Mouse (Mus musculus) layer of hippocampus, postnatal 10 days (tissue): ENCODE data around the gene 1600015I10Rik. TPM values are rescaled to one million over a fixed set of nuclear protein-coding genes. Genes with fewer than 3 reads are reported as not detected.
"Not testable (repeated sequence)": the region's sequence is repeated elsewhere in the genome, so short reads cannot be mapped to it uniquely, and the experiment has no call there.

Experiments used
- DNase-seq, 2 experiments: peaks; one replicate each; pipeline ENCODE4 v3.0.0; 2021; ENCODE audit warnings: low spot score in 2 of 2
- long read RNA-seq: library from polyadenylated mRNA; stranded (forward); transcript quantifications from one replicate; pipeline ENCODE4 v2.0.0, GENCODE M21; 2023
- total RNA-seq, 2 experiments: library from RNA; stranded (reverse); gene quantifications; 2 replicates each; pipeline ENCODE4 v1.2.3; 2021

The 1600015I10Rik gene
- not detected for total RNA-seq
- long read RNA-seq: 0 reads

DNA sequence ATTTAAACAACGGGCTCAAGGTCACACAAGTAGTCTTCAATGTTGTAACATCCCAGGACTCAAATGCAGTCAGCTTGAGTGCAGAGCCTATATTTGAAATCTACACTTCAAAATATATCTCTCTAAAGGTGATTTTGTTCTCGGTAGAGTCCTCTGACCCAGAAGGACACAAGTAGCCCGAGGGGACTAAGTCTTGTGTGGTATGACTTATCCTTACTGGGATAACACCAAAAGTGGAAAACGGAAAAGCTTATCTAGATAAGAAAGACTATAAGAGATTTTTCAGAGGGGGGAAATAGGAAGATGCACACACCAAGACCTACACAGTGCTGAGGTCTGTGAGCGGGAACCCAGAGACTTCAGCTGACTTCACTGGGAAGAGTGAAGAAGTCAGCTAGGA is at the start of gene 1600015I10Rik:
TSS of gene 1600015I10Rik (plus strand) at position 301 of the 400 bp plus-strand sequence.
- DNase-seq: no peak

DNA sequence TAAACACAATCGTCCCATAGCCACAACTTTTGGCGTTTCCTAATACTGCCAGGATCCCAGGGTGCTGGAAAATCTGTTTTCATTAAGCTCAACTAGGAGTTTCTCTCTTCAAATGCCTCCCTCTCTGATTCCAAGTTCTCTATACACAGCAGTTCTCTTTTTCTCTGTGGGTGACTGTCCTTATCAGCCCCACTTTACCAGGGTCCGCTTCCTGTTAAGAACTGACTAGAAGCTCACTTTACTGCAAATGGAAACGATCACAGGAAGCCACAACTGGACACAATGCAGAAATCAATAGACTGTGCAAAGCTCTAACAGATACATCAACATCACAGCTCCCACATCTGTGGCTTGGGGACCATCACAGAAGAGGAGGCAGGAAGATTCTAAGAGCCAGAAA is 35.5 kb upstream of the 1600015I10Rik start:
- DNase-seq: no peak

DNA sequence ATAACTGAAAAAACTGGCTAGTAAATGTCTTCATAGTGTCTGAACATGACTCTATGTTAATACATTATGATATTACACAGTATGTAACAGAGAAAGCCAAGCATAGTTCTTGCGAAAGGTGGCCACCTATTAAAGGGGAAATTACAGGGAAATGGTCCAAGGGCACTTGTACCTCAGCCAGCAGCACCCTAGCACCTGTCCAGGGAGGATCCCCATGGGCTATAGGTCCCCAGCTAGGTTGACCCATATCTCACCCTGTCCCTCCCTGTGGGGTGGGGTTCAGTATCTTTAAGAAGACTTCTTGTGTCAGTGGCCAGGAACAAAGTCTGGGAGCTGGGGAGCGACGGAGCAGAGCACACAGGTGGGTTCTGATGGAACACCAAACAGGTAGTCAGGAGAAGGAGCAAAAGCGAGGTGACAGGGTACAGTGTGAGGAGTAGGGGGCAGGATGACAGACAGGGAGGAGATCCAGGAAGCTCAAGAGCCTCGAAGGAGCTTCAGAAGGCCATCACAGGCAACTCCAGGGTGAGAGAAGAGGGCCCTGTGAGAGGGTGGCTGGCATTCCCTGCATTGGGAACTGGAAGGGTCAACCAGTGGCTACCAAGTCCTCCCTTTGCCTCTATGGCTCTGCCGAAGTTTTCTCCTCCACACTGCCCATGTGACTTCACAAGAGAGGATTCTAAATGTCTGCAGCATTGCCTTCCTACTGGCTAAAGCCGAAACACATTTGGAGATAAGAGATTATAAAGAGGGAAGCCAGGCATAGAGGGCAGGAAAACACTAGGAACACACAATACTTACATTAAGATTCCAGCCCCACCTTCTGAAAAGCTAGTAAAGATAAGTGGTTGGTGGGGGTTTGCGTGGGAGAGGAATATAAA is 34.5 kb upstream of the 1600015I10Rik start:
- no peak for DNase-seq

DNA sequence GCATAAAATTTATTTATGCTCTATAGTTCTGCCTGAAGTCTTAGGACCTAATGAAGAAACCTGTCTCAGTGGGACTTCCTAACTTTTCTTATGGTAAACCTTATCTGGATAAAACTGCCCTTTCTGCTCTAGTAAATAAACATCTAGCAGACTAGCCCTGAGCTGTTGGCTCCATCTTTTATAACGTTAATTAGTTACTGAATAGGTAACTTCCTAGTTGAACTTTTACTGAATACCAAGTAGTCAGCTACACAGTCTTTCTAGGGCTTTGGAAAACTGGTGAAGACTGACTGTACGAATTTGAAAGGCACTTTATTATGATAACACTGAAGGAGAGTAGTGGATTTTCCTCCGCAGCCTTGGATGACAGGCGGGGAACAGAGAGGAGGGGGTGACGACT is 33.8 kb upstream of the 1600015I10Rik start:
- DNase-seq: no peak

DNA sequence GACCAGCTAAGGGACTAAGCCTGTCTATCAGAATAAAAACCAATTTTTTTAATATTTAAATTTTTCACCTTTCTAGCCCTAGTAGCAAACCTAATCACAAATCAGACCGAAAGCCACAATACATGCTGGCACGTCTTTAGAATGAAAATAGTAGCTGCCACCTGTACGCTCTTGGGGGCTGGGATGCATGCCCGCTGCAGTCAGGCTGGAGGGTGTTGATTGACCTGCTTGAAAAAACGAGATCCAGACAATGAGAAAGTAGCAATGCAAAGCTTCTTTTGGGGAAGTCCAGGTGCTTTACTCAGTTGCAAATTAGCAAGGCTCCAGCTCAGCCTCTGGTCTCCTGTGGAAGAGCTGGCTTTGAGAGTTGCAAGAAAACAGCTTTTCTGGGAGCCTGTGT is 32.7 kb upstream of the 1600015I10Rik start:
- DNase-seq: no peak

DNA sequence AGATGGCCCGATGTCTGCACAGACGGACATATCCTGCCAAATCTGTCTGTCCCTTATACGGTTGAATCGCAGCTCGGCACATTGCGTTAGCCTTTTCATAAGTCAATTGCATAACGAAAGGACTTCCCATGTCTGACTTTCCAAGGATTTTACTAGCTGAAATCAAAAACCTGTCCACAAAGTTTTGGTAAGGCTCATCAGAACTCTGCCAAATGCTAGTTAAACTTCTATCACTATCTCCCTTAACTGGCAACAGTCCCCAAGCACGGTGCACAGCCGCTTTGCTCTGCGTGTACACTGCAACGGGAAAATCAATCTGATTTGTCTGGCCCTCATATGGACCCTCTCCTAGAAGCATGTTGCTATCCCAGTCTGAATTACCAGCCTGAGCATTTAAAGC is 28.4 kb upstream of the 1600015I10Rik start:
- not testable (repeated sequence) for DNase-seq

DNA sequence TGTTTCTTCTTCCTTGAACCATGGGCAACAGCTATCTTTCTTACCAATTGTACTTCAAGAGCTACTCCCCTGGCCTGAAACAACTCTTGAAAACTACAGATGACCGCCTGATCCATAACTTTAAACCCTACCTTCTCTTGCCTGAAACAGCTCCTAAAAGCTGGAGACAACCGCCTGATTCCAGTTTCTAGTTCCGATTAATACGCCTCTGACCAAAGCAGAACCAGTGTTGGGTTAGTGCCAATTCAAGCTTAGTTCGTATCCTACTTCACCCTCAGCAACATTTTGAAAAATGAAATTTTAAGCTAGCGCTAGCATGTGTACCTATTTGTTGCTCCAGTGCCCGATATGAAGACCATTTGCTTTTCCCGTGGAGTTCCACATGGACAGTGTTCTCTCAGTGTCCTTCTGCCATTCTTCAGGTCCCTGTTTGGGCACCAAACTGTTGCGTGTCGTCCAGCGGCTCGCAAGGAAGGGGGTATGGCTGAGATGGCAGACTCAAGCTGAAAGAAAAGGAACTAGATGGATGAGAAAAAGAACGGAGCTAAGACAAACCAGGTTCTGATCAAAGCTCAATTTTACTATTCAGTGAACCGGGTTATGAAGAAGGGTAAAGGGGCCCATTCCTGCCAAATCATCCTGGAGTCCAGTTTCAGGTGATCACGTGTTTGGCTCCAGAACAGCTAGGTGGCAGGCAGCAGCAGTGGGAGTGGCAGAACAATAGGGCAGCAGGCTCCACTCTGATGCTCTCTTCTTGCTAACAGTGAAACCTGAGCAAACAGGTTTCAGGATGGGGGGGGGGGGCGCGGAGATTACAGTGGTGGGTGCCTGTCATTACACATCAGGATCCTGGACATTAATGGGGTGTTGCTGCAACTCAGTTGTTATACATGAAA is 26.9 kb upstream of the 1600015I10Rik start:
- no peak for DNase-seq

DNA sequence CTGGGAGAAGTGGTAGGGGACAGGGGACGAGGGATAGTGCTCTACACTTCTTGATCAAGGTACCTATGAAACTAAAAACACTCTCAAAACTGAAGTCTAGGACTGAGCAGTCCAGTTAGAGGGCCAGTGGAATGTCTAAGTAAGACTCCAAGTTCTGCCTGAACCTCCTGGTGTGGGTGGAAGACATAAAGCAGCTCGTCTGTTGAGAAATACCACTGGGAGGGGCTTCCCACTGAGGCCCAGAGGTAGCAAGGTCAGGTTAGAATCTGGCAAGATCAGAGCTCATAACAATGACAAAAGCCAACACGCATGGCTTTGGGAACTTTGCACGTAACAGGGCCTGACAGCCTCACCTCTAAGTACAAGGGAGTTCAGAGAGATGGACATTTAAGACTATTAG is 26.3 kb upstream of the 1600015I10Rik start:
- DNase-seq: no peak

DNA sequence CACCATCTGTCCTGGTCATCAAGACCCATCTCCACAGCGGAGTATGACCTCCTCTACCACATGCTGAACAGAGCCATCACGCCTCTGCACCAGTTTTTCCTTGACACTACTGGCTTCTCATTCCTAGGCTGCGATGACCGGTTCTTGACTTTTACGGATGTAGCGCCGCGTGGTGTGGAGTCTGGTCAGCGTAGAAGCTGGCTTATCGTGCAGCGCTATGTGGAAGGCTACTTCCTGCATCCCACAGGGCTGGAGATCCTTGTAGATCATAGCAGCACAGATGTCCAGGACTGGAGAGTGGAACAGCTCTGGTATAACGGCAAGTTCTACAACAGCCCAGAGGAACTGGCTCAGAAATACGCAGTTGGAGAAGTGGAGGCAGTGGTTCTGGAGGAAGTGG is 24.1 kb upstream of the 1600015I10Rik start:
- no peak for DNase-seq

DNA sequence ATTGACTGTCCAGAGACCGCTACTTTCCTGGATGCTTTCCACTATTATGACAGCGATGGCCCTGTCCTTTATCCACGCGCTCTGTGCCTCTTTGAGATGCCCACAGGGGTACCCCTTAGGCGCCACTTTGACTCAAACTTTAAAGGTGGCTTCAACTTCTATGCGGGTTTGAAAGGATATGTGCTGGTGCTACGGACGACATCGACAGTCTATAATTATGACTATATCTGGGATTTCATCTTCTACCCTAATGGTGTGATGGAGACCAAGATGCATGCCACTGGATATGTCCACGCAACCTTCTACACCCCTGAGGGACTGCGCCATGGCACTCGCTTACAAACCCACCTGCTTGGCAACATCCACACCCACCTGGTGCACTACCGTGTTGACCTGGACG is 23.3 kb upstream of the 1600015I10Rik start:
- DNase-seq: no peak

DNA sequence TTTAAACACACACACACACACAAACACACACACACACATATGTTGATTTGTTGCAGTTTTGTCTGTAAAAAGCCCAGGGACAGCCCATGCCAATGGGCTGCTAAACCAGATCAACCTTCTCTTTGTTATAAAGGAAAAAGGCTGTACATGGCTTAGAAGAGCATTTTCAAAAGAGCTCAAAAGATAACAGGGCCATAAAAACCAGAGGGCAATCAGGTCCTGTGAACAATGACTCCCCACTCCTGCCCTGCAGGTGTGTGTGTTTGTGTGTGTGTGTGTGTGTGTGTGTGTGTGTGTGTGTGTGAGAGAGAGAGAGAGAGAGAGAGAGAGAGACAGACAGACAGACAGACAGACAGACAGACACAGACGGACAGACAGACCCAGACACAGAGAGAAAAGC is 20.5 kb upstream of the 1600015I10Rik start:
- no peak for DNase-seq

DNA sequence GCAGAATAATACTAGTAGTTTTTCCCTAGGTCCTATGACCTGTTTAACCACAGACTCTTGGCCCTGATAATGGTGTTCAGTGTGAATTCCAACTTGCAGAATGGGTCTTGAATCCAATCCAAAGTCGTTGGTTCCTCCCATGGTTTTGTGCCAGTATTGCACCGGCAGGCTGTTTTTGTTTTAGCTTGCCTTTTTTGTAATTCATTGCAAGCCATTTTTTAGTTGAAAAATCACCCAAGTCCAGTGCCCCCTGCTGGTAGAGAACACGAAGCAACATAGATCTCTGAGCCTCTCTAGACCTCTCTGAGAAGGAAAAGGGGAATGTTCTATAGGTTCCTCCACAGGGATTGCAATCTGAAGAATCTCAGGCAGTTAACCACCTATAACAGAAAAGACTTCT is 17.7 kb upstream of the 1600015I10Rik start:
- peak; percentile 6 to 16 for DNase-seq

DNA sequence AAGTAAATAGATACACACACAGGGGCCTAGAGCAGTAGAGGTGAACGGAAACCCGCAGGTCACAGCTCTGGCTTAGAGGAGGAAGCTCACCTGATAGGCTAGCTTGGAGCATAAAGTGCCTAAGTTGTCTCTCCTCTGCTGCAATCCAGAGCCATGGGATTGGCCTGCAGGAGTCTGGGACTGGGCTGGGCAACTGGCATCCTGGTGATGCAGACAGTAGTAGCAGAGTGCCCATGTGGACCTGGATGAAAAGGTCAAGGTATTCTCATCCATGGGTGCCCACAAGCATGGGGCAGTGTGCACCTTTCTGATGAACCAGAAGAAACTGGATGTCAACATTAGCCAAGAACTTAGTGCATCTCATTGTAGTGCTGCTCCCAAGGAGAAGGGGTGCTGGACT is 16.1 kb upstream of the 1600015I10Rik start:
- no peak for DNase-seq

DNA sequence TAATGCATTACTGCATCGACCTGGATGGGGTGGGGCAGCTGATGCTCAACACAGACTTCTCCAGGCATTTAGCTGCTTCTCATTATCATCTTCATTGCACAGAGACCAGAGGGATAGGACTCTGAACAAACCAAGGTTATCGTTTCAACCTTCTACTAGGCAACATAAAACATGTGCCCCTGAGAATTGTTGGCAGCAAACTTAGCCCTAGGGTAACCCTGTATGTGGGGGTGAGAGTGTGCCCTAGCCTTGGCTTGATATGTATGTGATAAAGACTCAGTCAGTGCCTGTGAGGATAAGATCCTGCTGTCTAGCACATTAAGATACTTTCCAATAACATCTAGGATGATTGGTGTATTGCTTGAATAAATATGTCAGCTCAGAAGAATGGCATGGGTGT is 19.9 kb downstream of the 1600015I10Rik start:
- DNase-seq: no peak

DNA sequence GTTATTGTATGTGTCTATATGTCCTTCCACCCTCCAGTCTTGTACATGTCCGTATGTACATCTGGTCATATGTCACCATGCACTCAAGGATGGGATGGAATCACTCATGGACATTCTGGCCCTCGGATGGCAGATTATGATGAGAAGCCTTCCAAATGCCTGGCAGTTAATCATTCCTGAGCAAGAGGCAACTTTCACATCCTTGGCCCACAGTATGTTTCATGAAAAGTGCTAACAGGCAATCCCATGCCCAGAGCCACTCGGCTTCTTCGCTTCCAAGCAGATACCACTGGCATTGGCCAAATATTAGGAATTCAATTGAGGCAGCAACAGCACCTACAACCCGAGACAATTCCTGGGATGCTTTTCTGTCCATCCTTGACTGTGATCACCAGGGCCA is 21.0 kb downstream of the 1600015I10Rik start:
- no peak for DNase-seq

DNA sequence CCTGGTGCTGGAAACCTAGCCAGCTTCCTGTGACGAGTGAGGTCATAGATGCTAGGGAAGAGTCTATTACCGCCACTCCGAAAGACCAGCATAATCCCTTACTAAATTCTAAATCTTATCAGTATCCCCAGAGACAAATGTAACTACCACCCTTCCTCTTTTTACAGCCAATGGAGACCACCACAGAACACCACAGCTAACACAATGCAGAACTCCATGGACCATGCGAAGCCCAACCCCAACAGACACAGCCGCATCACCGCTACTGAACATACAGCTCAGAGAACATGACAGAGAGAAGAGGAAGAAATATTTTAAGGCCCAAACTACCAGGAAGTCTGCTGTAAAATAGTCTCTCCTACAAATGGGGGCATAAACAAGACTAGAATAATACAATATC is 21.9 kb downstream of the 1600015I10Rik start:
- no peak for DNase-seq

DNA sequence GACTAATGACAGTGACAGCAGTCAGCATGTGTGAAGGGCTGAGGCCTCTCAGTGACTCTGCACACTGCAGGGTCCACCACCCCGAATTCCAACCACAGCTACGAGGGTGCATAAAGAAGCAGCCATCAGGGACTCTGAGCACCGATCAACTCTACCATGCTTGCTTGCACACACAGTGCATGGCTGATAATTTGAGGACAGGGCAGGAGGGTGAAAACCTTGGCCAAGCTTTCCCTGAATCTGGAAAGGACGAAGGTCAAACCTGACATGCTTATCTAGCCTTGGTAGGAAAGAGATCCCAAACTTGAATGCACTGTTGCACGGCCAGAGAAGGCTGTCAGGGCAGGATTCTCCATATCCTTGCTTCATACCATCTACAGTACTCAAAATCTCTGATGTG is 23.5 kb downstream of the 1600015I10Rik start:
- DNase-seq: no peak

DNA sequence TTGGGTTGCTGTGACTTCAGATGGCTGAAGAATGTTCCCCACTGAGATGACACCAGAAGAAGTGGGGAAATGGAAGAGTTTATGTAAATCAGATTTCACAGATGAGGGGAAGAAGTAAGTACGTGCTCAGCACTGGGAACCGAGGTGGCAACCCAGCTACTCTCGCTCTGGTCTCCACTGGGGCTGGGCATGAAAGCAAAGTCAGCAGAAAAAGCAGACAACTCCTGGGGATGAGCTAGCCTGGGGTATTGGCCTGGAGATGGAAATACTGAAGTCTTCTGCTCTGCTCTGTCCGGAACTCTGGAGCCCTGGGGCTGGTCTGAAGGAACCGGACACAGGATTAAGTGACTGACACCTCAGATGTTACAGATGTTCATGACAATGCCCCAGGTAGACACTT is 24.5 kb downstream of the 1600015I10Rik start:
- DNase-seq: no peak

DNA sequence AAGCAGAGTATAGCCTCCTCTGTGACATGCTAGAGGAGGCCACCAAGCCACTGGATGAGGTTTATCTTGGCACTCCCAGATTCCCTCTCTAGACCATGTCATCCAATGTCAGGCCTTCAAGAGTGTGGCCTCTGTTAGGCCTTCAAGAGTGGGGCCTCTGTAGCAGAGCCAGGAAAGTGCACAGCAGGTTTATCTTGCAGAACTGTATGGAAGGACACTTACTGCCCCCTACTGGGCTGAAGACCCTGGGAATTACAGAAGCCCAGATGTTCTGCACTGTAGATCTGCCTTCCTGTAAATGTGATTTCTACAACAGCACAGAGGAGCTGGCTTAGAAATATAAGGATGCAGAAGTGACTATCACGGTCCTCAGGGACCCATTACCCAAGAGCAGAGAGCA is 25.3 kb downstream of the 1600015I10Rik start:
- peak; percentile 47 to 64 for DNase-seq

DNA sequence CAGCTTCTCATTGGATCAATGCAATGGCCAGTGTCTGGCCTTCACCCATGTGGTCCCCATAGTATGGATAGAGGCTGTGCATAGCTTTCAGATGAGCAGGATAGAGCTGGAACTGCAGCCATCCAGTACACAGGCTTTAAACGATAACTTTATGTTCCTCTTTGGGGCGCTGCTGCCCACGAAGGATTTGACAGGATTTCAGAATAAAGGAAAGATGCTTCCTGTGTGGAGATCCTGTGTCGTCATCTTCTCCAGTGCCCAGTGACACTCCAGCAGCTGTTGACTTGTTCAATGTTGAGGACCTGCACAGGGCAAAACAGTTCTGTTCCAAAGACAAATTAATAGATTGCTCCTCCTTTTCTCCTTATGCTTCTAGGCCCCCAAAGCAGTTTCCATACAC is 27.1 kb downstream of the 1600015I10Rik start:
- no peak for DNase-seq

DNA sequence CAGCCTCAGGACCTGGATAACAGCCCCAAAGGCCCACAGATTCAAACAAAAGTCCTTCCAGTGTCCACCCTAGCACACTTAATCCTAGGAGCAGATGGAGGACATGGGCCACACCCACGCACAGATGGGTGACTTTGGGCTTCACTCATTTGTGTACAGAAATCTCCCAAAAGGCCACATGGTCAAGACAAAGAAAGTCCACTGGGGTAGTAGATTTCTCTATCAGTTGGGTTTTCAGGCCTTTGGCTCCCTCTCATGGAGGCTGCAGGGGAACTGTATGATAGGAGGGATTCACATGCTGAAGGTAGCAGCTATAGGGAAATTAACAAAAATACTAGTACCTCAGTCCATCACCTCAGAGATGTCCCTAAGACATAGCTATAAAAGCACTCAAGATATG is 28.4 kb downstream of the 1600015I10Rik start:
- DNase-seq: peak; percentile 47 to 61

DNA sequence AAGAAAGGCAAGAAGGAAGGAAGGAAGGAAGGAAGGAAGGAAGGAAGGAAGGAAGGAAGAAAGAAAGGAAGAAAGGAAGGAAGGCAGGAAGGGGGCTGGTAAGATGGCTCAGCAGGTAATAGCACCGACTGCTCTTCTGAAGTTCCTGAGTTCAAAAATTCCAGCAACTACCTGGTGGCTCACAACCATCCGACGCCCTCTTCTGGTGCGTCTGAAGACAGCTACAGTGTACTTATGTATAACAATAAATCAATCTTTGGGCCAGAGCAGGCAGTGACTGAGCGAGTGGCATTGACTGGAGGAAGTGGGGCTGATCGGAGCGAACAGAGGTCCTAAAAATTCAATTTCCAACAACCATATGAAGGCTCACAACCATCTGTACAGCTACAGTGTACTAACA is 29.5 kb downstream of the 1600015I10Rik start:
- DNase-seq: not testable (repeated sequence)
